Mouse (Mus musculus) bone marrow, adult 2 months (tissue): Measurements from ENCODE around the gene Helb. TPM values are rescaled to one million over a fixed set of nuclear protein-coding genes. Genes with fewer than 3 reads are reported as not detected.

ENCODE experiments used
- H3K27ac ChIP-seq: fragments of 200-500 bp; 2 replicates; pipeline ENCODE4 v1.5.1; 2012; ENCODE audit warnings: low read depth, mild to moderate bottlenecking, control low read depth, inconsistent platforms, low read length; ENCODE audit not compliant: control insufficient read depth, poor library complexity, insufficient read depth
- H3K4me1 ChIP-seq: fragments of 200-500 bp; 2 replicates; pipeline ENCODE4 v1.6.1; 2011; ENCODE audit warnings: low read length; ENCODE audit not compliant: control insufficient read depth, insufficient read depth
- H3K4me3 ChIP-seq: fragments of 200-500 bp; replicated peaks from 2 replicates; pipeline ENCODE3; 2011; ENCODE audit warnings: mild to moderate bottlenecking, low read depth, low read length, control low read depth; ENCODE audit not compliant: control insufficient read depth
- CTCF ChIP-seq: fragments of 200-500 bp; IDR thresholded peaks from 2 replicates; pipeline ENCODE4 v1.5.1; 2011; ENCODE audit warnings: low read length, control low read depth; ENCODE audit not compliant: control insufficient read depth, insufficient read depth
- POLR2A ChIP-seq: fragments of 200-500 bp; IDR thresholded peaks from 2 replicates; pipeline ENCODE4 v1.6.1; 2011; ENCODE audit warnings: low read depth, mild to moderate bottlenecking, control low read depth, low read length, borderline replicate concordance; ENCODE audit not compliant: control insufficient read depth
- WGBS: fragments of 180-500 bp; shearing (Covaris S2); methylation state at CpG from one replicate; pipeline ENCODE4 v1.1.7; 2018; 5-methylcytosine and 5-hydroxymethylcytosine counted together
- polyA plus RNA-seq: library from polyadenylated mRNA; stranded (reverse); fragments of >200 nt; gene quantifications from 2 replicates; pipeline ENCODE4 v1.2.4, GENCODE M21; 2011; ENCODE audit warnings: low replicate concordance; ENCODE audit not compliant: missing spikeins, insufficient read depth, insufficient read length

Helb gene
- polyA plus RNA-seq, 1 experiment: 17.6 TPM

- Histone ChIP-seq H3K27ac (no peak overlapping the region), H3K4me3 (peak overlapping the region; percentile 96), H3K4me1 (no peaks in the 10 kb centered on the region; the same call in 1 of the 2 replicates)
- WGBS: 52% methylated on average over 3 of the region's 3 CpGs
- no peak for TF ChIP-seq POLR2A
- TF ChIP-seq CTCF: no peak
Measured at GRCm38 (mm10) chr10:120111691-120112319, 982 bp downstream of the Helb start.

- WGBS: 98% methylated on average over 1 of the region's 1 CpGs
- no peak for TF ChIP-seq CTCF
- TF ChIP-seq POLR2A: no peak
- no peaks in the 10 kb centered on the region for H3K4me1 ChIP-seq
- H3K4me3 ChIP-seq: no peak overlapping the region
- no peak overlapping the region for H3K27ac ChIP-seq
Measured at GRCm38 (mm10) chr10:120100806-120101205, 12.0 kb downstream of the Helb start.

GRCm38 (mm10) chr10:120097564-120097963, 15.2 kb downstream of the Helb start:
- no peak overlapping the region for H3K4me3 ChIP-seq
- H3K27ac ChIP-seq: no peak overlapping the region
- 89% methylated on average over 5 of the region's 5 CpGs for WGBS
- TF ChIP-seq CTCF: no peak
- TF ChIP-seq POLR2A: no peak
- no peaks in the 10 kb centered on the region for H3K4me1 ChIP-seq

- no peak for TF ChIP-seq CTCF
- no peak for TF ChIP-seq POLR2A
- no peak overlapping the region for H3K27ac ChIP-seq
- no peak overlapping the region for H3K4me3 ChIP-seq
- 94% methylated on average over 5 of the region's 5 CpGs for WGBS
- no peaks in the 10 kb centered on the region for H3K4me1 ChIP-seq
Measured at GRCm38 (mm10) chr10:120095716-120096115, 17.1 kb downstream of the Helb start.

- 96% methylated on average over 9 of the region's 9 CpGs for WGBS
- Histone ChIP-seq H3K4me1 (no peaks in the 10 kb centered on the region), H3K4me3 (no peak overlapping the region), H3K27ac (no peak overlapping the region)
- TF ChIP-seq CTCF: no peak
- TF ChIP-seq POLR2A: no peak
Measured at GRCm38 (mm10) chr10:120095136-120095535, 17.7 kb downstream of the Helb start.

- Histone ChIP-seq H3K4me1 (no peaks in the 10 kb centered on the region; the same call in 1 of the 2 replicates), H3K27ac (no peak overlapping the region), H3K4me3 (no peak overlapping the region)
- WGBS: 87% methylated on average over 12 of the region's 12 CpGs
- no peak for TF ChIP-seq CTCF
- no peak for TF ChIP-seq POLR2A
Measured at GRCm38 (mm10) chr10:120092548-120092947, 20.2 kb downstream of the Helb start.

GRCm38 (mm10) chr10:120077850-120078249, 34.9 kb downstream of the Helb start:
- 83% methylated on average over 3 of the region's 3 CpGs for WGBS
- Histone ChIP-seq H3K27ac (no peak overlapping the region), H3K4me1 (no peaks in the 10 kb centered on the region), H3K4me3 (no peak overlapping the region)
- TF ChIP-seq CTCF: no peak
- no peak for TF ChIP-seq POLR2A

- H3K4me1 ChIP-seq: no peaks in the 10 kb centered on the region
- no peak overlapping the region for H3K27ac ChIP-seq
- WGBS: 89% methylated on average over 10 of the region's 10 CpGs
- no peak for TF ChIP-seq POLR2A
- H3K4me3 ChIP-seq: no peak overlapping the region
Measured at GRCm38 (mm10) chr10:120066319-120066718, 46.5 kb downstream of the Helb start.

- 4% methylated on average over 5 of the region's 5 CpGs for WGBS
- Histone ChIP-seq H3K4me1 (no peaks in the 10 kb centered on the region), H3K27ac (no peak overlapping the region), H3K4me3 (no peak overlapping the region)
- peak; percentile 79 for TF ChIP-seq CTCF
- TF ChIP-seq POLR2A: no peak
Measured at GRCm38 (mm10) chr10:120064424-120064823, 48.4 kb downstream of the Helb start.
